Mouse (Mus musculus): ENCODE data around the gene Kirrel3. TPM values are rescaled to one million over a fixed set of nuclear protein-coding genes. Genes with fewer than 3 reads are reported as not detected.

The Kirrel3 gene
- polyA plus RNA-seq, 1 experiment: 0.80 TPM

GRCm38 (mm10) chr9:34978229-34978628 is 492.5 kb downstream of the Kirrel3 start:
- H3K4me1 ChIP-seq (ENCODE audit: control insufficient read depth, insufficient read depth, low read length): no peaks in the 10 kb centered on the region
- no peak overlapping the region for H3K4me3 ChIP-seq (replicated peaks; ENCODE audit: extremely low read depth, low read depth, low read length)
- DNase-seq: no peak
- no peak for TF ChIP-seq POLR2A (IDR thresholded peaks at IDR 0.05; ENCODE audit: borderline replicate concordance, extremely low read depth, low read depth, low read length)
- no peak for TF ChIP-seq CTCF (IDR thresholded peaks at IDR 0.05; ENCODE audit: insufficient read depth, low read length)
- WGBS: 65% methylated on average over 3 of the region's 3 CpGs

- DNase-seq: no peak
- WGBS: 87% methylated on average over 5 of the region's 5 CpGs
- Histone ChIP-seq H3K4me1 (ENCODE audit: control insufficient read depth, insufficient read depth, low read length) (no peaks in the 10 kb centered on the region), H3K4me3 (replicated peaks; ENCODE audit: extremely low read depth, low read depth, low read length) (no peak overlapping the region)
- TF ChIP-seq CTCF (IDR thresholded peaks at IDR 0.05; ENCODE audit: insufficient read depth, low read length) (no peak), POLR2A (IDR thresholded peaks at IDR 0.05; ENCODE audit: borderline replicate concordance, extremely low read depth, low read depth, low read length) (no peak)
Measured at GRCm38 (mm10) chr9:34980516-34981265, 495.0 kb downstream of the Kirrel3 start.

DNA sequence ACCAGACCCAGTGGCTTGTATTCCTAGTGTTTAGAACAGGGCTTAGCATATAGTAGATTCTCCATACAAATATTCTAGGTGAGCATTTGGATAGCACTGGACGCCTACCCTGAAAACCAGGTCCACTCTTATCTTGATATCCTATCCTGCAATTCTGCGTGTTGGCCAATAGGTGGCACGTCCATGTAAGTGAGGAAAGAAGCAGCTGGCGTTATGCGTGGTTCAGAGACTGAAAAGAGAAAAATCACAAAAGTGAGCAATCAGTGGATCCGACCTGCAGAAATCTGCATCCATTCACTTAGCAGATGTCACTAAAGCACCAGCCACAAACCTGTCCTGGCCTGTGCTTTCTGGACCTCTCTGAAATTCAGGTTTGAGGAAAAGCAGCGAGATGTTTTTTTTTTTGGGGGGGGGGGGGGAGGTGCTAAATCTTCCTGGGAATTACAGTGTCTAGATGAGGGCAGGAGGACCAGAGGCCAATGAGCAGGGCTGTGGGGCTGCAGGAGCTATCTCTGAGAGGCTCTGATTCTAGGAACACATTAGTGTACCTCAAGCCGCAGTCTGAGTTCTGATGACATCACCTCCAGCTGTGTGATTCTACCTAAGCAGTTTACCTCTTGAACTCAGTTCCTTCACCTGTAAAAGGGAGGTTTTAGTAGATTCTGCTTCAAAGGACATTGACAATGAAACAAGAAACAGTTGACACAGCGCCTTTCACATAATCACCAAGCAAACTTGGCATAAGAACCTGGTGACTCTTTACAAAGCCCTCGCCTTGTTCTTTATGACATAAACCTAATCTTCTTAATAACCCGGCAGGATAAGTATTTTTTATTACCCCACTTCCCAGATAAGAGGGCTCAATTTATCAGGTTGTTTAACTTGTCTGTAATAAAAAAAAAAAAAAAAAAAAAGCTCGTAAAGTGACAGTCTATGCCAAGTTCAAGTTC is 498.1 kb downstream of the Kirrel3 start:
- TF ChIP-seq CTCF (IDR thresholded peaks at IDR 0.05; ENCODE audit: insufficient read depth, low read length) (peak; percentile 72), POLR2A (IDR thresholded peaks at IDR 0.05; ENCODE audit: borderline replicate concordance, extremely low read depth, low read depth, low read length) (no peak)
- peak; percentile 18 for DNase-seq
- Histone ChIP-seq H3K4me3 (replicated peaks; ENCODE audit: extremely low read depth, low read depth, low read length) (no peak overlapping the region), H3K4me1 (ENCODE audit: control insufficient read depth, insufficient read depth, low read length) (no peaks in the 10 kb centered on the region)
- 24% methylated on average over 12 of the region's 12 CpGs for WGBS

- TF ChIP-seq POLR2A (IDR thresholded peaks at IDR 0.05; ENCODE audit: borderline replicate concordance, extremely low read depth, low read depth, low read length) (no peak), CTCF (IDR thresholded peaks at IDR 0.05; ENCODE audit: insufficient read depth, low read length) (no peak)
- no peaks in the 10 kb centered on the region for H3K4me1 ChIP-seq (ENCODE audit: control insufficient read depth, insufficient read depth, low read length)
- H3K4me3 ChIP-seq (replicated peaks; ENCODE audit: extremely low read depth, low read depth, low read length): no peak overlapping the region
- DNase-seq: no peak
Measured at GRCm38 (mm10) chr9:34986156-34986555, 500.5 kb downstream of the Kirrel3 start.

- Histone ChIP-seq H3K4me1 (ENCODE audit: control insufficient read depth, insufficient read depth, low read length) (0 out of 2 replicates have a peak, but pooled peaks cover 4% of the 10 kb centered on the region), H3K4me3 (replicated peaks; ENCODE audit: extremely low read depth, low read depth, low read length) (no peak overlapping the region)
- DNase-seq: no peak
- 93% methylated on average over 12 of the region's 12 CpGs for WGBS
- no peak for TF ChIP-seq CTCF (IDR thresholded peaks at IDR 0.05; ENCODE audit: insufficient read depth, low read length)
- no peak for TF ChIP-seq POLR2A (IDR thresholded peaks at IDR 0.05; ENCODE audit: borderline replicate concordance, extremely low read depth, low read depth, low read length)
Measured at GRCm38 (mm10) chr9:34987422-34988148, 501.9 kb downstream of the Kirrel3 start.

DNA sequence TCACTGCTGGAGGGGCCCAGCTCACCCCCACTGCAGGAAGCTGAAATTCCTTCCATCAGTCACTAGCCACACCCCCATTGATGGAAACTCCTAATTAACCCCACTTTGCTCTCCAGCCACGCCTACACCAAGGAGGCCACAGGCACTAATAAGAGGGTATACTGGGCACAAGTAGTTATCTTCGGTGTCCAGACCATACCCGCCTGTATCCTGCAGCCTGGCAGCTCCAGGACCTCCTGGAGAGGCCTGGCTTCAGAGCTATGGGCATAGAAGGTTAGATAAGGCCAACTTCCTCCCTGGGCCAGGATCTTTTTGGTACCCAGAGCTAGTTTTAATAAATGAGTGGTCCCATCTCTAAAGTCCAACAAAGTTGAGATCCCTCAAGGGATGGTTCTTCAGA is 503.0 kb downstream of the Kirrel3 start:
- Histone ChIP-seq H3K4me1 (ENCODE audit: control insufficient read depth, insufficient read depth, low read length) (peaks cover 13% of the 10 kb centered on the region), H3K4me3 (replicated peaks; ENCODE audit: extremely low read depth, low read depth, low read length) (no peak overlapping the region)
- no peak for DNase-seq
- 79% methylated on average over 3 of the region's 3 CpGs for WGBS
- no peak for TF ChIP-seq POLR2A (IDR thresholded peaks at IDR 0.05; ENCODE audit: borderline replicate concordance, extremely low read depth, low read depth, low read length)
- no peak for TF ChIP-seq CTCF (IDR thresholded peaks at IDR 0.05; ENCODE audit: insufficient read depth, low read length)

DNA sequence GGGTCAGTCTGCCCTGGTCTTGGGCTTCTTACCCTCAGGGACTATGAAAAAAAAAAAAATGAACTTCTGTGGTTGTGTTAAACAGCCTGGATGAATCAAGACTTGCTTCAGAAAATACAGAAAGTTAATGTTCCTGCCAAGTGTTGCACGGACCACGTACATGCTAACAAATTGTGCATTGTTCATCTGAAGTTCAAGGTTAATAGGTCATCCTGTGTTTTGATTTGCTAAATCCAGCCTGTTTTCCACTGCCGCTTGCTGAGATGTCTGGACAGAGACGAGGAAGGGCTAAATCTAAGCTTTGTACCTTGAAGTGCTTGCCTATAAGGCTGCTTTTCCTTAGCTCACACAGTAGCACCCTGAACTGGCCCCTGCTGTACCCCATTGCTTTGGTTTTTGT is 506.5 kb downstream of the Kirrel3 start:
- 31% methylated on average over 4 of the region's 4 CpGs for WGBS
- DNase-seq: no peak

DNA sequence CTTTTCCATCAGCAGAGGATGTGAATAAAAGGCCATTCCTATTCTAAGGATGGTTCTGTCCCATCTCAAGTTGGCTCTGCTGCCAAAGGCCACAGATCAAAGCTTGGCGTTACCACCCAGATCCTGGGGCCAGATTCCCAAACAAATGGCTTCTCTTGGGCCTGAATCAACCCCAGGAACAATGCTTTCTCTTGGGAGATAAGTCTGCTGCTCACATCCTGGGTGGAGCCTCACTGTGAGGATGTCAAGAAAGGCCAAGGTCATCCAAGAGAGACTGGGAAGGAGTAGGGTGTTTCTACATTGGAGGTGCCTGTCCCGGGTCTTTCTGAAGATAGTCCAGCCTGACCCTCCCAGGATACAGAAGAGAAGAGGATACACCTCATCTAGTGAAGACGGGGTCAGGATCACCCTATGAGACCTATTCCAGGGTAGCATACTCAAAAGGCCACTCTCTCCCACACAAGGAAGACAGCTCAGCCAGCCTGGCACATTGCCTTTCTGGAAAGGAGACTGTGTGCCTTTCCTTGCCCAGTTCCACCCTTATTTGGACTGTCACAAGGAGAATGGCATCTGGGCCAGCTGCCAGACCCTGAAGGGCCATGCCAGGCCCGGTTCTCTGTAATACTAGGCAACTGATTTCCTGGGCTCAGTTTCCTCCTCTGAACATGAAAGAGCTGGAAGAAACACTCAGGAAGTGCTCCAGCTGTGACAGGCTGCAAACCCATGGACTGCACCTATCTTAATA is 507.9 kb downstream of the Kirrel3 start:
- H3K4me1 ChIP-seq (ENCODE audit: control insufficient read depth, insufficient read depth, low read length): peaks cover 26% of the 10 kb centered on the region
- H3K4me3 ChIP-seq (replicated peaks; ENCODE audit: extremely low read depth, low read depth, low read length): no peak overlapping the region
- DNase-seq: peak; percentile 93
- no peak for TF ChIP-seq POLR2A (IDR thresholded peaks at IDR 0.05; ENCODE audit: borderline replicate concordance, extremely low read depth, low read depth, low read length)
- TF ChIP-seq CTCF (IDR thresholded peaks at IDR 0.05; ENCODE audit: insufficient read depth, low read length): no peak
- WGBS: 25% methylated on average over 4 of the region's 4 CpGs

More for the DNA sequence above, 506.5 kb downstream of the Kirrel3 start:
- peaks cover 26% of the 10 kb centered on the region for H3K4me1 ChIP-seq (ENCODE audit: control insufficient read depth, insufficient read depth, low read length)
- no peak for TF ChIP-seq POLR2A (IDR thresholded peaks at IDR 0.05; ENCODE audit: borderline replicate concordance, extremely low read depth, low read depth, low read length)
- no peak for TF ChIP-seq CTCF (IDR thresholded peaks at IDR 0.05; ENCODE audit: insufficient read depth, low read length)
- no peak overlapping the region for H3K4me3 ChIP-seq (replicated peaks; ENCODE audit: extremely low read depth, low read depth, low read length)
